Mouse (Mus musculus): ENCODE measurements around the gene Snip1. TPM values are rescaled to one million over a fixed set of nuclear protein-coding genes. Genes with fewer than 3 reads are reported as not detected.

Gene Snip1
- total and polyA plus RNA-seq, 3 experiments = 23.5 to 46.6 (median 25.8) TPM

GRCm38 (mm10) chr4:125114638-125115037, 48.2 kb downstream of the Snip1 start:
- Histone ChIP-seq H3K4me2 (ENCODE audit: insufficient read depth, low read depth, poor library complexity, severe bottlenecking) (no peak overlapping the region; the same call in 1 of the 2 replicates), H3K4me1 (ENCODE audit: control insufficient read depth in 1 of 2, insufficient read depth in 2 of 2) (peaks cover 35 to 56% of the 10 kb centered on the region in 2 experiments), H3K27ac (ENCODE audit: insufficient read depth, low read depth) (peak overlapping the region; percentile 68), H3K9ac (ENCODE audit: insufficient read depth, low read depth) (peak overlapping the region; percentile 30; the same call in 1 of the 2 replicates), H3K27me3 (replicated peaks) (no peaks in the 10 kb centered on the region), H3K79me2 (replicated peaks; ENCODE audit: control insufficient read depth, extremely low read depth, insufficient read depth, poor library complexity, severe bottlenecking) (no peaks in the 10 kb centered on the region), H3K36me3 (replicated peaks in 1 of 2; ENCODE audit: control insufficient read depth in 1 of 2, insufficient read depth in 1 of 2, low read length in 1 of 2) (peaks cover 16 to 49% of the 10 kb centered on the region in 2 experiments), H3K4me3 (replicated peaks in 1 of 3; ENCODE audit: low read depth in 2 of 3, low read length in 2 of 3, poor library complexity in 1 of 3) (peak overlapping the region in 1 of 3 experiments; percentile 21), H3K9me3 (replicated peaks; ENCODE audit: low read length) (no peaks in the 10 kb centered on the region)
- in situ Hi-C loops (cut with MboI; ENCODE audit: low pct_ligation_motif_present, low pct_unique_long_range_greater_than_20kb, low sequenced_read_pairs) = no loop called here
- 0 out of 2 replicates have a peak, but pooled peaks have one; percentile 10 for TF ChIP-seq NRF1 (IDR thresholded peaks at IDR 0.05; ENCODE audit: low read depth, low read length)
- peak; percentile 85 for TF ChIP-seq SMC3 (IDR thresholded peaks at IDR 0.05; ENCODE audit: low read depth, low read length)
- TF ChIP-seq MXI1 (IDR thresholded peaks at IDR 0.05; ENCODE audit: low read depth, low read length) = peak; percentile 43; the same call in 1 of the 2 replicates
- TF ChIP-seq ETS1 (conservative IDR thresholded peaks at IDR 0.05; ENCODE audit: low read depth, low read length) = no peak; the same call in 1 of the 2 replicates
- TF ChIP-seq UBTF (IDR thresholded peaks at IDR 0.05; ENCODE audit: low read depth, low read length) = no peak
- TF ChIP-seq RAD21 (IDR thresholded peaks at IDR 0.05; ENCODE audit: low read depth, low read length) = peak; percentile 86
- TF ChIP-seq TCF12 (IDR thresholded peaks at IDR 0.05; ENCODE audit: low read depth, low read length) = peak; percentile 55; the same call in 1 of the 2 replicates
- no peak for TF ChIP-seq CHD2 (IDR thresholded peaks at IDR 0.05; ENCODE audit: low read length)
- peak; percentile 57 for TF ChIP-seq ELF1 (IDR thresholded peaks at IDR 0.05; ENCODE audit: low read depth, low read length)
- TF ChIP-seq KAT2A (IDR thresholded peaks at IDR 0.05; ENCODE audit: insufficient replicate concordance, low read length) = no peak
- TF ChIP-seq USF2 (conservative IDR thresholded peaks at IDR 0.05; ENCODE audit: low read depth, low read length) = no peak
- 0 out of 2 replicates have a peak, but pooled peaks have one; percentile 3 for TF ChIP-seq BHLHE40 (IDR thresholded peaks at IDR 0.05; ENCODE audit: low read depth, low read length)
- TF ChIP-seq NELFE (IDR thresholded peaks at IDR 0.05; ENCODE audit: low read depth, low read length) = peak; percentile 51
- TF ChIP-seq TBP (conservative IDR thresholded peaks at IDR 0.05; ENCODE audit: low read depth, low read length) = no peak
- no peak for TF ChIP-seq ZMIZ1 (IDR thresholded peaks at IDR 0.05; ENCODE audit: low read depth, low read length)
- TF ChIP-seq MAX (IDR thresholded peaks at IDR 0.05; ENCODE audit: low read length) = peak; percentile 74
- peak; percentile 49 for TF ChIP-seq JUND (conservative IDR thresholded peaks at IDR 0.05; ENCODE audit: low read depth, low read length)
- no peak for TF ChIP-seq EP300 (IDR thresholded peaks at IDR 0.05; ENCODE audit: low read length)
- TF ChIP-seq GABPA (IDR thresholded peaks at IDR 0.05; ENCODE audit: insufficient replicate concordance, low read depth, low read length) = no peak
- no peak for TF ChIP-seq ZKSCAN1 (IDR thresholded peaks at IDR 0.05; ENCODE audit: borderline replicate concordance, low read depth, low read length)
- TF ChIP-seq MAZ (IDR thresholded peaks at IDR 0.05; ENCODE audit: low read depth, low read length) = no peak
- no peak for TF ChIP-seq PAX5 (IDR thresholded peaks at IDR 0.05; ENCODE audit: low read length)
- no peak for TF ChIP-seq RCOR1 (conservative IDR thresholded peaks at IDR 0.05; ENCODE audit: low read depth, low read length)
- peak; percentile 67; the same call in 1 of the 2 replicates for TF ChIP-seq SIN3A (IDR thresholded peaks at IDR 0.05; ENCODE audit: low read length)
- 0 out of 2 replicates have a peak, but pooled peaks have one; percentile 61 for TF ChIP-seq MEF2A (IDR thresholded peaks at IDR 0.05; ENCODE audit: borderline replicate concordance, low read depth, low read length)
- peak; percentile 10; the same call in 1 of the 2 replicates for TF ChIP-seq ZC3H11A (IDR thresholded peaks at IDR 0.05; ENCODE audit: low read depth, low read length)
- peak; percentile 85 for TF ChIP-seq MYC (IDR thresholded peaks at IDR 0.05; ENCODE audit: low read depth, low read length)
- TF ChIP-seq USF1 (IDR thresholded peaks at IDR 0.05; ENCODE audit: low read depth, low read length) = no peak
- TF ChIP-seq JUN (IDR thresholded peaks at IDR 0.05; ENCODE audit: insufficient read depth, low read depth, low read length) = 0 out of 2 replicates have a peak, but pooled peaks have one; percentile 10
- no peak for TF ChIP-seq ZNF384 (IDR thresholded peaks at IDR 0.05; ENCODE audit: low read depth, low read length)
- TF ChIP-seq IRF4 (IDR thresholded peaks at IDR 0.05; ENCODE audit: low read depth, low read length) = peak; percentile 44; the same call in 1 of the 2 replicates
- no peak; the same call in 1 of the 2 replicates for TF ChIP-seq POLR2A (IDR thresholded peaks at IDR 0.05; ENCODE audit: low read depth, low read length)
- TF ChIP-seq CTCF (conservative IDR thresholded peaks at IDR 0.05 in 1 of 2, IDR thresholded peaks at IDR 0.05 in 1 of 2; ENCODE audit: low read depth in 2 of 2, low read length in 2 of 2) = peak; percentile 70 to 87
- no peak for TF ChIP-seq POLR2AphosphoS2 (IDR thresholded peaks at IDR 0.05; ENCODE audit: low read depth, low read length)
- TF ChIP-seq E2F4 (IDR thresholded peaks at IDR 0.05; ENCODE audit: insufficient replicate concordance, low read depth, low read length) = no peak
- no peak for TF ChIP-seq HCFC1 (IDR thresholded peaks at IDR 0.05; ENCODE audit: low read depth, low read length)
- TF ChIP-seq CHD1 (IDR thresholded peaks at IDR 0.05; ENCODE audit: low read depth, low read length) = 0 out of 2 replicates have a peak, but pooled peaks have one; percentile 22
- TF ChIP-seq MAFK (IDR thresholded peaks at IDR 0.05; ENCODE audit: insufficient replicate concordance, low read length) = no peak
- peak; percentile 77 for DNase-seq (ENCODE audit: extremely low read depth)
- dilution Hi-C loops (cut with MboI; ENCODE audit: extremely low pct_ligation_motif_present, extremely low pct_unique_long_range_greater_than_20kb, low sequenced_read_pairs) = no loop called here

All from CH12.LX (cell line).